Mouse (Mus musculus) heart, embryonic 14.5 days (tissue): ENCODE measurements at regions not wholly inside any gene's neighbourhood (a gene's known extent, or its start where the extent isn't known, plus 50 kb on each side); places are given as distances from the start of the nearest gene placed in this dataset.
A peak's percentile ranks its signal among the peaks of the same experiment; 100 is the strongest.

Experiments
- ATAC-seq: fragments of 200-750 bp; cut with Nextera tagmentation; 2 replicates; pipeline ENCODE4 v1.8.0; 2017; ENCODE audit warnings: low read depth, moderate TSS enrichment; ENCODE audit not compliant: insufficient number of reproducible peaks, insufficient read depth, low FRiP score
- H3K27ac ChIP-seq, 2 experiments: fragments of 200-500 bp in 1 of 2; fragments of 300-500 bp in 1 of 2; sonication (generic) in 1 of 2; replicated peaks in 1 of 2; 2 replicates each; pipeline ENCODE4 v1.5.1; 2012 to 2014; ENCODE audit warnings: low read depth in 2 of 2, low read length in 2 of 2, control low read depth in 1 of 2, mild to moderate bottlenecking in 1 of 2, mixed read lengths in 1 of 2; ENCODE audit not compliant: control insufficient read depth in 1 of 2, insufficient read depth in 1 of 2
- H3K27me3 ChIP-seq: fragments of 300-500 bp; sonication (generic); 2 replicates; pipeline ENCODE4 v1.6.1; 2014; ENCODE audit warnings: mild to moderate bottlenecking, low read length, control low read depth; ENCODE audit not compliant: control insufficient read depth, insufficient read depth
- H3K36me3 ChIP-seq: fragments of 300-500 bp; sonication (generic); 2 replicates; pipeline ENCODE4 v1.6.1; 2014; ENCODE audit warnings: mild to moderate bottlenecking, control low read depth, low read length, mixed read lengths; ENCODE audit not compliant: control insufficient read depth, insufficient read depth
- H3K4me1 ChIP-seq, 2 experiments: fragments of 200-500 bp in 1 of 2; fragments of 300-500 bp in 1 of 2; sonication (generic) in 1 of 2; 2 replicates each; pipeline ENCODE4 v1.6.1; 2012 to 2014; ENCODE audit warnings: low read length in 2 of 2, control low read depth in 1 of 2, mixed read lengths in 1 of 2; ENCODE audit not compliant: control insufficient read depth in 2 of 2, insufficient read depth in 2 of 2
- H3K4me2 ChIP-seq: fragments of 300-500 bp; sonication (generic); 2 replicates; pipeline ENCODE4 v1.6.1; 2014; ENCODE audit warnings: mild to moderate bottlenecking, low read length
- H3K4me3 ChIP-seq, 2 experiments: fragments of 200-500 bp in 1 of 2; fragments of 300-500 bp in 1 of 2; sonication (generic) in 1 of 2; 2 replicates each; pipeline ENCODE4 v1.5.1; 2012 to 2014; ENCODE audit warnings: low read length in 2 of 2, mild to moderate bottlenecking in 2 of 2, control low read depth in 1 of 2, low read depth in 1 of 2, moderate library complexity in 1 of 2; ENCODE audit not compliant: control insufficient read depth in 1 of 2, insufficient read depth in 1 of 2
- H3K9ac ChIP-seq: fragments of 300-500 bp; sonication (generic); 2 replicates; pipeline ENCODE4 v1.6.1; 2014; ENCODE audit warnings: mild to moderate bottlenecking, low read length
- H3K9me3 ChIP-seq: fragments of 300-500 bp; sonication (generic); 2 replicates; pipeline ENCODE4 v1.6.1; 2016; ENCODE audit warnings: low read length, control low read depth; ENCODE audit not compliant: control insufficient read depth
- WGBS: fragments of 180-500 bp; shearing (Covaris S2); extraction: QIAGEN DNeasy Blood & Tissue Kit; methylation state at CpG from one replicate; pipeline ENCODE4 v1.1.7; 2014; 5-methylcytosine and 5-hydroxymethylcytosine counted together

DNA sequence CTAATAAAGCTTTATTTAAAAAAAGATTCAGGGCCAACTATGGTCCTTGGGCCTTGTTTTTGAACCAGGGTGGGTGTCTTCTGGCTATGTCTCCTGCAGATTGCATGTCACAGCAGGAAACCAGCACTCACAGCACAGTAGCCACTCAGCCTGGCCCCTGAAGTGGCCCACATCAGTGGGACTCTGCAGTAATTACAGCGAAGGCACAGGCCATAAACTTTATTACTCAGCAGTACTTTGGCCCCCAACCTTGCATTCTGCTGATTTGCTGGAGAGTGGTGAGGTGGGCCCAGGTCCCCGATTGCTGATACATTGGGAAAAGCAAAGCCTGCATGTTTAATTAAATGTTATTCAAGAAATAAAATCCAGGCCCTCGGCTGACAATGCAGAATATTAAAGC, 303.6 kb upstream of the Kdm8 start:
- H3K36me3 ChIP-seq = no peaks in the 10 kb centered on the region
- no peaks in the 10 kb centered on the region for H3K27me3 ChIP-seq
- H3K9me3 ChIP-seq = no peaks in the 10 kb centered on the region
- no peak overlapping the region for H3K9ac ChIP-seq
- H3K27ac ChIP-seq = no peak overlapping the region
- ATAC-seq = no peak
- WGBS = 65% methylated on average over 3 of the region's 3 CpGs
- H3K4me2 ChIP-seq = no peak overlapping the region
- peaks cover 0 to under 1% of the 10 kb centered on the region in 2 experiments; a peak in 1 of 4 replicates for H3K4me1 ChIP-seq
- no peak overlapping the region for H3K4me3 ChIP-seq

DNA sequence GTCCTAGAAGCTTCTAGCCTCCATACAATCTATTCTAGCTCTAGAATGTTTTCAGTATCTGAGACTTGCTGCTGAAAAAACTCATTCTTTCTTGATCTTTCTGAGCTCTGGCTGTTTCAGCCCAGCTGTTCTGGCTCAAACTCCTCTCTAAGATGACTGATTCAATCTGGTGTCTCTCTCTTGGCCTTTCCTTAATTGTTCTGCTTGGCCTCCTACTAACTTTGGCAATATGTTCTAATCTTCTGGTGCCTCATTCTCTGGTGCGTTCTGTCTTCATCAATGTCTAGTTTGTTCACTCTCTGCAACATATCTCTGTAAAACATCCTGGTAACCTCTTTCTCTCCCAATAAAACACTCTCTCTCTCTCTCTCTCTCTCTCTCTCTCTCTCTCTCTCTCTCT, 302.6 kb upstream of the Kdm8 start:
- no peak for ATAC-seq
- Histone ChIP-seq H3K27ac (no peak overlapping the region), H3K9me3 (no peaks in the 10 kb centered on the region), H3K4me2 (no peak overlapping the region), H3K9ac (no peak overlapping the region), H3K36me3 (no peaks in the 10 kb centered on the region), H3K4me1 (peaks cover 0 to 2% of the 10 kb centered on the region in 2 experiments; a peak in 1 of 4 replicates), H3K27me3 (no peaks in the 10 kb centered on the region), H3K4me3 (no peak overlapping the region)
- 67% methylated on average over 1 of the region's 1 CpGs for WGBS

DNA sequence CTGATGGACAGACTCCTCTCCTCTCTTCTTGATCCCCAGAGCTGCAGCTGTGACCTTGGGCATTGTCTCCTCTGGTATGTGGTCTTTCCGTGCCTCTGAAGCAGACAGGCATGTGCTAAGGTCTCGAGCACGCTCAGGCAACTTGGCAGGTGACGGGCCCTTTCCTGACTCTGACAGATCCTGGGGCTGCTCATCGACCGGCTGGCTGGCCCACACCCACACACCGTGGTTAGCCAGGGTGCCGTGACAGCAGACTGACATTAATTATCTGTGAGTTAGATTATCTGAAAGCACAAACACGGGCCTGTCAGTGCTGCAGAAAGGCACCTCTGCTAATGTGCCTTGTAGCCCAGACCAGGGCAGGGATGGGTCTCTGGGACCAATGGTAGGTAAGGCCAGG, 298.5 kb upstream of the Kdm8 start:
- no peak overlapping the region for H3K4me3 ChIP-seq
- H3K27me3 ChIP-seq = no peaks in the 10 kb centered on the region
- 23% methylated on average over 9 of the region's 9 CpGs for WGBS
- peaks cover 0 to 2% of the 10 kb centered on the region in 2 experiments; a peak in 1 of 4 replicates for H3K4me1 ChIP-seq
- no peak overlapping the region for H3K9ac ChIP-seq
- H3K9me3 ChIP-seq = no peaks in the 10 kb centered on the region
- ATAC-seq = peak; percentile 38; the same call in 1 of the 2 replicates
- H3K27ac ChIP-seq = no peak overlapping the region
- no peaks in the 10 kb centered on the region for H3K36me3 ChIP-seq
- H3K4me2 ChIP-seq = no peak overlapping the region

DNA sequence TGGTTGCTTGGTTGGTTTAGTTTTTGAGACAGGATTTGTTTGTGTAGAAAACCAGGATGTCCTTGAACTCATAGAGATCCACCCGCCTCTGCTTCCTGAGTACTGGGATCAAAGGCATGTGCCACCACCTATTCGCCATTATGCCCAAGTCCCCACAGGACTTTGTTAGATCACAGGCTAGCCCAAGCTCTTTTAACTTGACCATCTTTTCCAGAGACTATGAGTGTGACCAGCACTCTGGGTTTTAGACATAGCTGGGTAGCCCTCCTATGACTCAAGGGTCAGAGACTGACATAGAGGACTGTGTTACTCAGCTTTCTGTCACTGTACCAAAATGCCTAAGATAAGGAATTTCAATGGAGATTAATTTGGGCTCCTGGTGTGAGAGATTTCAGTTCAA, 295.3 kb upstream of the Kdm8 start:
- ATAC-seq = no peak
- H3K4me3 ChIP-seq = no peak overlapping the region
- H3K27me3 ChIP-seq = no peaks in the 10 kb centered on the region
- H3K4me2 ChIP-seq = no peak overlapping the region
- H3K9ac ChIP-seq = no peak overlapping the region
- no peaks in the 10 kb centered on the region for H3K36me3 ChIP-seq
- H3K4me1 ChIP-seq = peaks cover 0 to 2% of the 10 kb centered on the region in 2 experiments; a peak in 1 of 4 replicates
- WGBS = 86% methylated on average over 2 of the region's 2 CpGs
- no peaks in the 10 kb centered on the region for H3K9me3 ChIP-seq
- H3K27ac ChIP-seq = no peak overlapping the region

DNA sequence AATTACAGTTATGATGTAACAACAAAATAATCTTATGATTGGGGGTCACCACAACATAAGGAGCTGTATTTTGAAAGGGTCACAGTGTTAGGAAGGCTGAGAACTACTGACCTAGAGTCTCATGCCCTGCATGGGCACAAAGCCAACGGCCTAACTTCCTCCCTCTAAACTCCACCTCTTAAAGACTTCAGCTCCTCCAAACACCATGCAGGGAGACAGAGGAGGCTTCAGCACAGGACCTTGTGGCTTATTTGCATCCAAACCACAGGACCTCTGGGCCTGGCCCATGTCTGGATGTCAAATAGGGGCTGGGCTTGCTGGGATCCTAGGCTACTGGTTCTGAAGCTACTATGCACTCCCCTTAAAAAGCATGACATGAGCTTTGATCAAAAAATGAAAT, 294.7 kb upstream of the Kdm8 start:
- no peak overlapping the region for H3K9ac ChIP-seq
- H3K4me2 ChIP-seq = no peak overlapping the region
- 29% methylated on average over 1 of the region's 1 CpGs for WGBS
- no peak overlapping the region for H3K4me3 ChIP-seq
- no peak overlapping the region for H3K27ac ChIP-seq
- no peak for ATAC-seq
- no peaks in the 10 kb centered on the region for H3K27me3 ChIP-seq
- peaks cover 0 to 2% of the 10 kb centered on the region in 2 experiments; a peak in 1 of 4 replicates for H3K4me1 ChIP-seq
- no peaks in the 10 kb centered on the region for H3K36me3 ChIP-seq
- no peaks in the 10 kb centered on the region for H3K9me3 ChIP-seq

DNA sequence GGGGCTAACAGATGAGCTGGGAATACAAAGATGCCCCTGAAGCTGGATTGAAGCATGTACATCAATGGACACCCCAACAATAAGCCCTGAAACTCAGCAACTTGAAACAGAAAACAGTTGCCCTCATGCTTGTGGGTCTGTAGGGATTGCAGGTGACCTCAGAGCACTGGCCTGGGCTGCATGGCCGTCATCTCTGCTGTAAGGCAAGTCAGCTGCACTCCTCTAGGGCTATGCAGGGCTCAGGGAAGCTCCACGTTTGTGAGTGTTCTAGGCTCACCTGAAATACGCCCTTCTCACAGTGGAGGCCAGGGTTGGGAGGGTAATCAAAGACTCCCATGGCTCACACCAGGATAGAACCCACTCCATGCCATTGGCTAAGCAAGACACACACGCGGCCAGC, 292.2 kb upstream of the Kdm8 start:
- Histone ChIP-seq H3K9me3 (no peaks in the 10 kb centered on the region), H3K4me3 (no peak overlapping the region), H3K27me3 (no peaks in the 10 kb centered on the region), H3K27ac (no peak overlapping the region), H3K36me3 (no peaks in the 10 kb centered on the region), H3K4me2 (no peak overlapping the region), H3K9ac (no peak overlapping the region), H3K4me1 (no peaks in the 10 kb centered on the region)
- 71% methylated on average over 5 of the region's 5 CpGs for WGBS
- ATAC-seq = no peak

DNA sequence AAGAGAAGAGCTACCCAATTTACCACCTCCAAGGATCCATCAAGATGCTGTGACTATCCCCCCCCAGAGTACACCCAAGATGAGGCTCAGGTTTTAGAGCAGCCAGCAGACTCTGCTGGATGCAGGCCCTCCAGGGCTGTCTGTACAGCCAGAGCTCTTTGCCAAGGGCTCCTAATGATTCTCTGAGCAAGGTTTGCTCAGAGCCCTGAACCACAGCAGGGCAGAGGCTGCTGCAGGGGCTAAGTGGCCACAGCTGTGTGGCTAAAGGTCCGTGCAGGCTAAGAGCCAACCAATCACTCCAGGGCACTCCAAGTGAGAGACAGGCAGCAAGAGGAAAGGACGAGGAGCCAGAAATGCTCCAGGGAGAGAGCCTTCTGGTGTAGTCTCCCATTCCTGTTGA, 289.2 kb upstream of the Kdm8 start:
- ATAC-seq = no peak
- no peak overlapping the region for H3K4me2 ChIP-seq
- 35% methylated on average over 2 of the region's 2 CpGs for WGBS
- H3K4me1 ChIP-seq = no peaks in the 10 kb centered on the region
- no peak overlapping the region for H3K9ac ChIP-seq
- H3K36me3 ChIP-seq = no peaks in the 10 kb centered on the region
- no peaks in the 10 kb centered on the region for H3K27me3 ChIP-seq
- H3K27ac ChIP-seq = no peak overlapping the region
- H3K4me3 ChIP-seq = no peak overlapping the region
- H3K9me3 ChIP-seq = no peaks in the 10 kb centered on the region

DNA sequence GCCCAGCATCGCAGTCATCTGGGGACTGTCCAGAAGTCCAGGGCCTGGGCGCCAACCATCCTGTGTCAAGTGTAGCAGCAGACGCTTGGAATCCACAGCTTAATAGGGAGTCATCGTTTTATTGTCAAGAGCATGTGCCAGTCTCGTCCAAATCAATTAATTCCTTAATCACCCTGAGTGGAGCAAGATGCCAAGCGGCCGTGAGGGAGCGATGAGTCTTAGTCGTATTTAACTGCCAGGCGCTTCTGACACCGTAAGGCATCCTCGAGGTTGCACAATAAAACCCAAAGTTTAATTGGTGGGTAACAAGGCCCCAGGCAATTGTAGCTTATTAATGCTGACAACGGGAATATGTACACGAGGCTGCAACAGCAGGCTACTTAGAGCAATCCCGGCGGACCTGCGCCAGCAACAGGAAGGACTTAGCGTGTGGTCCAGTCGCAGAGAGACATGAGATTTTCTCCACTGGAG, 277.6 kb upstream of the Kdm8 start:
- Histone ChIP-seq H3K4me1 (no peaks in the 10 kb centered on the region), H3K27me3 (no peaks in the 10 kb centered on the region), H3K27ac (no peak overlapping the region), H3K9ac (no peak overlapping the region), H3K4me3 (no peak overlapping the region), H3K9me3 (peaks cover 4% of the 10 kb centered on the region; the same call in 1 of the 2 replicates), H3K4me2 (no peak overlapping the region), H3K36me3 (no peaks in the 10 kb centered on the region)
- no peak for ATAC-seq
- 84% methylated on average over 19 of the region's 19 CpGs for WGBS
